Mouse (Mus musculus) stomach, postnatal 0 days (tissue): ENCODE measurements around the gene Gm10799.

Experiments
- CTCF ChIP-seq: IDR thresholded peaks from 2 replicates; pipeline ENCODE4 v1.5.1; 2016; ENCODE audit warnings: antibody characterized with exemption, low read depth, mild to moderate bottlenecking, moderate library complexity
- EP300 ChIP-seq: optimal IDR thresholded peaks from 2 replicates; pipeline ENCODE3; 2016; ENCODE audit warnings: antibody characterized with exemption

GRCm38 (mm10) chr2:104041632-104042031, 26.7 kb downstream of the Gm10799 start:
- TF ChIP-seq EP300 (no peak), CTCF (no peak)
